Mouse (Mus musculus) brain, embryonic 18.5 days (tissue): Measurements from ENCODE around the gene Gm20388.

Source experiments
- DNase-seq: peaks from one replicate; pipeline ENCODE4 v3.0.0-alpha.2; 2012; ENCODE audit warnings: low read depth, low spot score

Gene Gm20388

GRCm38 (mm10) chr8:121181285-121181884, 1270.7 kb downstream of the Gm20388 start:
- DNase-seq, result no peak

- DNase-seq, result no peak
Measured at GRCm38 (mm10) chr8:121187491-121188364, 1277.1 kb downstream of the Gm20388 start.

GRCm38 (mm10) chr8:121188994-121189393, 1278.4 kb downstream of the Gm20388 start:
- DNase-seq, result no peak

- no peak for DNase-seq
Measured at GRCm38 (mm10) chr8:121192451-121192850, 1281.8 kb downstream of the Gm20388 start.

GRCm38 (mm10) chr8:121195970-121196369, 1285.3 kb downstream of the Gm20388 start:
- no peak for DNase-seq

GRCm38 (mm10) chr8:121196726-121197668, 1286.4 kb downstream of the Gm20388 start:
- no peak for DNase-seq

- no peak for DNase-seq
Measured at GRCm38 (mm10) chr8:121200069-121200468, 1289.4 kb downstream of the Gm20388 start.

- DNase-seq, result no peak
Measured at GRCm38 (mm10) chr8:121200979-121201378, 1290.3 kb downstream of the Gm20388 start.

GRCm38 (mm10) chr8:121201651-121202050, 1291.0 kb downstream of the Gm20388 start:
- DNase-seq, result no peak

GRCm38 (mm10) chr8:121203612-121204376, 1293.2 kb downstream of the Gm20388 start:
- peak; percentile 20 for DNase-seq

GRCm38 (mm10) chr8:121207171-121207570, 1296.5 kb downstream of the Gm20388 start:
- no peak for DNase-seq

- DNase-seq, result no peak
Measured at GRCm38 (mm10) chr8:121210627-121211026, 1300.0 kb downstream of the Gm20388 start.

- no peak for DNase-seq
Measured at GRCm38 (mm10) chr8:121213236-121213635, 1302.6 kb downstream of the Gm20388 start.

GRCm38 (mm10) chr8:121213651-121214050, 1303.0 kb downstream of the Gm20388 start:
- no peak for DNase-seq

GRCm38 (mm10) chr8:121214975-121215374, 1304.3 kb downstream of the Gm20388 start:
- no peak for DNase-seq

- no peak for DNase-seq
Measured at GRCm38 (mm10) chr8:121216441-121216949, 1305.9 kb downstream of the Gm20388 start.

GRCm38 (mm10) chr8:121218486-121218885, 1307.8 kb downstream of the Gm20388 start:
- DNase-seq, result no peak

GRCm38 (mm10) chr8:121220103-121220899, 1309.7 kb downstream of the Gm20388 start:
- no peak for DNase-seq

GRCm38 (mm10) chr8:121224709-121225108, 1314.1 kb downstream of the Gm20388 start:
- DNase-seq, result no peak

GRCm38 (mm10) chr8:121227756-121228155, 1317.1 kb downstream of the Gm20388 start:
- DNase-seq, result no peak
